Comparison of ENCODE assay signal across 21 mouse cellular contexts in genomic region chr3:9352251-9352650, GRCm38 (mm10).
A peak's percentile ranks its signal among the peaks of the same experiment; 100 is the strongest.
DNase-seq lines count a peak whose midpoint lies in the region; ATAC-seq and TF ChIP-seq lines count a peak whose summit lies in the region.
"Had no signal": no experiment of that assay in that cellular context is flagged by ENCODE, and none has a peak within 500 bp of the region (broad histone marks: within the 10 kb centered on the region; RNA-seq: fewer than 3 reads in every experiment).

No protein-coding gene starts in this region.

- peaks cover 4% of the 10 kb centered on the region; the same call in 1 of the 2 replicates for H3K27me3 ChIP-seq in heart, embryonic 10.5 days (ENCODE audit: insufficient read depth, poor library complexity, severe bottlenecking)
- peaks cover 13% of the 10 kb centered on the region; the same call in 1 of the 2 replicates for H3K27me3 ChIP-seq in intestine, postnatal 0 days (replicated peaks; ENCODE audit: control insufficient read depth, insufficient read depth, low read length)
- H3K27me3 ChIP-seq in forebrain, postnatal 0 days (ENCODE audit: insufficient read depth, low read length) = peaks cover 12% of the 10 kb centered on the region
- H3K27me3 ChIP-seq: forebrain, embryonic 15.5 days; heart, embryonic 12.5 days had no signal

- 64% methylated on average over 7 of the region's 7 CpGs for WGBS in heart, embryonic 10.5 days
- 40% methylated on average over 6 of the region's 7 CpGs for WGBS in intestine, postnatal 0 days
- WGBS in forebrain, postnatal 0 days = 48% methylated on average over 7 of the region's 7 CpGs

- H3K4me1 ChIP-seq in heart, embryonic 10.5 days = peaks cover 21% of the 10 kb centered on the region; the same call in 1 of the 2 replicates
- peaks cover 8% of the 10 kb centered on the region; the same call in 1 of the 2 replicates for H3K4me1 ChIP-seq in intestine, postnatal 0 days (replicated peaks; ENCODE audit: control insufficient read depth, insufficient read depth, low read length)
- H3K4me1 ChIP-seq in forebrain, postnatal 0 days (ENCODE audit: insufficient read depth) = peaks cover 4% of the 10 kb centered on the region; the same call in 1 of the 2 replicates

- no peak overlapping the region for H3K27ac ChIP-seq in heart, embryonic 10.5 days
- H3K27ac ChIP-seq in intestine, postnatal 0 days (ENCODE audit: low read depth, low read length) = no peak overlapping the region
- H3K27ac ChIP-seq in forebrain, postnatal 0 days (ENCODE audit: low read depth, low read length) = no peak overlapping the region
- H3K27ac ChIP-seq: embryonic facial prominence, embryonic 15.5 days; forebrain, embryonic 15.5 days; hindbrain, embryonic 10.5 days; hindbrain, embryonic 14.5 days had no signal

- no peaks in the 10 kb centered on the region for H3K9me3 ChIP-seq in heart, embryonic 10.5 days
- H3K9me3 ChIP-seq in intestine, postnatal 0 days (ENCODE audit: control insufficient read depth) = no peaks in the 10 kb centered on the region
- no peaks in the 10 kb centered on the region for H3K9me3 ChIP-seq in forebrain, postnatal 0 days (ENCODE audit: low read length)
- H3K9me3 ChIP-seq: embryonic facial prominence, embryonic 15.5 days; forebrain, embryonic 15.5 days; heart, embryonic 12.5 days; hindbrain, embryonic 10.5 days had no signal

- DNase-seq in heart, embryonic 10.5 days (ENCODE audit: low spot score) = peak; percentile 25
- DNase-seq in heart, adult 9 months (ENCODE audit: low spot score in 2 of 2) = no peak
- DNase-seq in ES-CJ7 (ENCODE audit: low read depth, low spot score) = peak; percentile 29
- peak; percentile 90 for DNase-seq in fat pad, adult 2 months (ENCODE audit: extremely low read depth, low read depth, low spot score)
- no peak for DNase-seq in gastrocnemius, postnatal 4 days (ENCODE audit: low spot score in 2 of 2)
- DNase-seq in forebrain, postnatal 0 days = no peak
- DNase-seq in urinary bladder, postnatal 10 days (ENCODE audit: low spot score) = no peak
- DNase-seq: adrenal gland, adult 2 months; adrenal gland, postnatal 25 days; cerebellum, adult 8-10 months; cerebellum, postnatal 14 days; embryo, embryonic 11 days; gastrocnemius, postnatal 10 days had no signal

- no peaks in the 10 kb centered on the region for H3K36me3 ChIP-seq in heart, embryonic 10.5 days
- no peaks in the 10 kb centered on the region for H3K36me3 ChIP-seq in intestine, postnatal 0 days (ENCODE audit: control insufficient read depth, insufficient read depth)
- H3K36me3 ChIP-seq in forebrain, postnatal 0 days (ENCODE audit: insufficient read depth) = no peaks in the 10 kb centered on the region
- H3K36me3 ChIP-seq: embryonic facial prominence, embryonic 15.5 days; forebrain, embryonic 15.5 days; heart, embryonic 12.5 days; hindbrain, embryonic 10.5 days had no signal

- no peak for TF ChIP-seq CTCF in intestine, postnatal 0 days (IDR thresholded peaks at IDR 0.05; ENCODE audit: low read depth)
- TF ChIP-seq CTCF in forebrain, postnatal 0 days (IDR thresholded peaks at IDR 0.05; ENCODE audit: low read depth) = no peak

- H3K4me2 ChIP-seq in intestine, postnatal 0 days (replicated peaks; ENCODE audit: low read depth) = no peak overlapping the region
- no peak overlapping the region for H3K4me2 ChIP-seq in forebrain, postnatal 0 days (ENCODE audit: low read depth)
- H3K4me2 ChIP-seq: embryonic facial prominence, embryonic 15.5 days; forebrain, embryonic 15.5 days; heart, embryonic 12.5 days; hindbrain, embryonic 14.5 days had no signal

- H3K9ac ChIP-seq in intestine, postnatal 0 days (ENCODE audit: low read depth, low read length) = no peak overlapping the region
- H3K9ac ChIP-seq in forebrain, postnatal 0 days = no peak overlapping the region
- H3K9ac ChIP-seq: embryonic facial prominence, embryonic 15.5 days; forebrain, embryonic 15.5 days; heart, embryonic 12.5 days; hindbrain, embryonic 14.5 days had no signal

- H3K4me3 ChIP-seq in heart, embryonic 10.5 days = no peak overlapping the region
- H3K4me3 ChIP-seq in intestine, postnatal 0 days (ENCODE audit: low read depth, low read length) = no peak overlapping the region
- no peak overlapping the region for H3K4me3 ChIP-seq in forebrain, postnatal 0 days (ENCODE audit: low read depth, low read length)
- H3K4me3 ChIP-seq: embryonic facial prominence, embryonic 15.5 days; erythroblast, embryonic 14.5 days; forebrain, embryonic 15.5 days; heart, embryonic 12.5 days; hindbrain, embryonic 10.5 days had no signal

- peak; percentile 91 for ATAC-seq in intestine, postnatal 0 days
- ATAC-seq in forebrain, postnatal 0 days = no peak
- ATAC-seq: forebrain, embryonic 15.5 days; Patski had no signal

Comparison
In these comparisons a context has a peak if more than half of its experiments do, and no peak if none do; other contexts are left out.
1. DNase-seq: peak in heart, embryonic 10.5 days (single experiment), ES-CJ7 (single experiment) and fat pad, adult 2 months (single experiment); none in heart, adult 9 months (0 of 2), gastrocnemius, postnatal 4 days (0 of 2), forebrain, postnatal 0 days (single experiment) and urinary bladder, postnatal 10 days (single experiment).